Mouse (Mus musculus): ENCODE data around the gene Xpc. TPM values are rescaled to one million over a fixed set of nuclear protein-coding genes. Genes with fewer than 3 reads are reported as not detected.
A peak's percentile ranks its signal among the peaks of the same experiment; 100 is the strongest.

The Xpc gene
- polyA plus RNA-seq, 1 experiment: 7.4 TPM

DNA sequence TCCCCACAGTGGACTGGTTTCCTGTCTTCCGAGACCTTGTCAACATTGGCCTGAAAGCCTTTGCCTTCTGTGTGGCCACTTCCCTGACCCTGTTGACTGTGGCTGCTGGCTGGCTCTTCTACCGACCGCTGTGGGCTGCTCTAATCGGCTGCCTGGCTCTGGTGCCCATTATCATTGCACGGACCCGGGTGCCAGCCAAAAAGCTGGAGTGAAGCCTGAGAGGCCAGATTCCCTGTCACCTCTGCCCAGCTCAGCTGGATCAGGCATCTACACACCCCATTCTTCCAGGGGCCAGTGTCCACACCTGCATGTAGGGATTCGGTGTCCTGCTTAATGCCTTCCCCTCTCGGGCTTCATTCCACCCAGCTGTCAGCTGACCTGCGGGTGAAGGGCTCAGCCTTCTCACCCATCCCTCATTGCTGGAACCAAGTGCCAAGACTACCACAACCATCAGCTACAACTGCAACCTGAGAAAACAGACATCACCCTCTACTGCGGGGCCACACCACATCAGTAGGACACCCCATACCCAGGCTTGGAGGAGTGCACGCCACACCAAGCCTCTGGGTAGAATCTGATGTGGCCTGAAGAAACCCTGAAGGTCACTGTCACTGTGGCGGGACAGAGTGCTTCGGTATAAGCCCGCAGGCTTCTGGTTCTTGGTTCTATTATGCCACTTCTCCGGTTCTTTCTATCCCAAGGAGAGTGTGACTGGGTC lies 28.8 kb downstream of the Xpc start:
- Histone ChIP-seq H3ac (ENCODE audit: control insufficient read depth, insufficient read length) (no peak overlapping the region), H3K79me2 (ENCODE audit: control insufficient read depth, insufficient read depth) (no peaks in the 10 kb centered on the region), H3K4me3 (no peak overlapping the region), H3K36me3 (ENCODE audit: control insufficient read depth, insufficient read depth) (peaks cover 26% of the 10 kb centered on the region), H3K4me2 (ENCODE audit: low read depth) (no peak overlapping the region), H3K27me3 (ENCODE audit: control insufficient read depth, insufficient read depth, insufficient read length) (no peaks in the 10 kb centered on the region)
- TF ChIP-seq POLR2AphosphoS2 (IDR thresholded peaks at IDR 0.05; ENCODE audit: insufficient read length, low read depth) (no peak), POLR2A (IDR thresholded peaks at IDR 0.05; ENCODE audit: insufficient read length, low read depth) (no peak), USF1 (IDR thresholded peaks at IDR 0.05; ENCODE audit: low read depth) (no peak), MYOG (IDR thresholded peaks at IDR 0.05; ENCODE audit: control insufficient read depth in 1 of 3, insufficient read depth in 1 of 3, insufficient read length in 2 of 3, low read depth in 2 of 3) (no peak), REST (IDR thresholded peaks at IDR 0.05; ENCODE audit: insufficient read depth, insufficient read length) (no peak), TCF3 (IDR thresholded peaks at IDR 0.05; ENCODE audit: insufficient read length, low read depth) (no peak), MAX (IDR thresholded peaks at IDR 0.05; ENCODE audit: low read depth) (no peak), MYOD1 (IDR thresholded peaks at IDR 0.05; ENCODE audit: control insufficient read depth in 1 of 3, insufficient read length in 2 of 3, low read depth in 2 of 3) (no peak), CEBPB (IDR thresholded peaks at IDR 0.05; ENCODE audit: insufficient read depth, poor library complexity, severe bottlenecking) (no peak), E2F4 (IDR thresholded peaks at IDR 0.05; ENCODE audit: insufficient read depth) (no peak), TCF12 (IDR thresholded peaks at IDR 0.05; ENCODE audit: insufficient read depth, poor library complexity, severe bottlenecking) (no peak), SRF (IDR thresholded peaks at IDR 0.05; ENCODE audit: control insufficient read depth, insufficient read length, low read depth) (no peak)

DNA sequence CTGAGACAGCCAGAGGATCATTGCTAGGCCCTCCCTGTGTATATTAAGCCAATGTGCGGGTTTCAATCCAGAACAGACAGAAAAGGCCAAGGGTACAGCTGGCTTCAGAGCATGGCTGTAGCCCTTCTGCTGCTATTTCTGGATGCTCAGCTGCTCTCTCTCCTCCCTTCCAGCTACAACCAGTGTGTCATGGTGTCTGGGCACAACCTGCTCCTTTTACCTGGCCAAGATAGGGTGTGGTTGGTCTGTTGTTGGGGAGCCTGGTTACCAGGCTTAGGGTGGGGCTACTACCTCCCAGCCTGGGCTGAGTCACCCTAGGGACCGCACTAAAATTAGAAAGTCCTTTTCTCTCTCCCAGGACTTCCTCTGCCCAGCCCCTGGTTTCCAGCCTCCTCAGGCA lies 32.3 kb downstream of the Xpc start:
- Histone ChIP-seq H3K36me3 (ENCODE audit: control insufficient read depth, insufficient read depth) (peaks cover 46% of the 10 kb centered on the region), H3ac (ENCODE audit: control insufficient read depth, insufficient read length) (no peak overlapping the region), H3K79me2 (ENCODE audit: control insufficient read depth, insufficient read depth) (no peaks in the 10 kb centered on the region), H3K27me3 (ENCODE audit: control insufficient read depth, insufficient read depth, insufficient read length) (no peaks in the 10 kb centered on the region), H3K4me2 (ENCODE audit: low read depth) (peak overlapping the region; percentile 19), H3K4me3 (no peak overlapping the region)
- TF ChIP-seq REST (IDR thresholded peaks at IDR 0.05; ENCODE audit: insufficient read depth, insufficient read length) (no peak), POLR2A (IDR thresholded peaks at IDR 0.05; ENCODE audit: insufficient read length, low read depth) (no peak), POLR2AphosphoS2 (IDR thresholded peaks at IDR 0.05; ENCODE audit: insufficient read length, low read depth) (no peak), CEBPB (IDR thresholded peaks at IDR 0.05; ENCODE audit: insufficient read depth, poor library complexity, severe bottlenecking) (no peak), USF1 (IDR thresholded peaks at IDR 0.05; ENCODE audit: low read depth) (no peak), MYOG (IDR thresholded peaks at IDR 0.05; ENCODE audit: control insufficient read depth in 1 of 3, insufficient read depth in 1 of 3, insufficient read length in 2 of 3, low read depth in 2 of 3) (peak in 2 of 3 experiments; percentile 79 to 82), TCF3 (IDR thresholded peaks at IDR 0.05; ENCODE audit: insufficient read length, low read depth) (no peak), SRF (IDR thresholded peaks at IDR 0.05; ENCODE audit: control insufficient read depth, insufficient read length, low read depth) (no peak), MYOD1 (IDR thresholded peaks at IDR 0.05; ENCODE audit: control insufficient read depth in 1 of 3, insufficient read length in 2 of 3, low read depth in 2 of 3) (peak; percentile 20 to 75 (median 34)), TCF12 (IDR thresholded peaks at IDR 0.05; ENCODE audit: insufficient read depth, poor library complexity, severe bottlenecking) (peak; percentile 8), E2F4 (IDR thresholded peaks at IDR 0.05; ENCODE audit: insufficient read depth) (no peak), MAX (IDR thresholded peaks at IDR 0.05; ENCODE audit: low read depth) (no peak)

DNA sequence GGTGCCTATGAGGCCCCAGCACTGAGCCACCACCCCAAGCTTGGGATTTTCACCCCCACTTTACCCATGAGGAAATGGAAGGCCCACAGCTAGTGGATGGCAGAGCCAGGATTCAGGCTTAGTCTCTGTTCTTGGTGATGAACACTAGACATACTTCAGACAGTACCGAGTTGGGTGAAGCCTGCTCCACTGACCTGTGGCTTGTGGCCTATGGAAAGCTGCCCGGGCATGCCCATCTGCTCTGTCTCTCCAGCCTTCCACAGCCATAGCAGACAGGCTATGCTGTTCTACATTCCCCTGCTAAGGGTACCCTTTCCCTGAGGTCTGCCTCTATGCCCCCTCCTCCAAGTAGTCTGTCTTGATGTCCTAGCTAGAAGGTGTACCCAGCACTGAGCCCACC lies 39.1 kb downstream of the Xpc start:
- TF ChIP-seq MYOG (IDR thresholded peaks at IDR 0.05; ENCODE audit: control insufficient read depth in 1 of 3, insufficient read depth in 1 of 3, insufficient read length in 2 of 3, low read depth in 2 of 3) (no peak), E2F4 (IDR thresholded peaks at IDR 0.05; ENCODE audit: insufficient read depth) (no peak), CEBPB (IDR thresholded peaks at IDR 0.05; ENCODE audit: insufficient read depth, poor library complexity, severe bottlenecking) (no peak), POLR2AphosphoS2 (IDR thresholded peaks at IDR 0.05; ENCODE audit: insufficient read length, low read depth) (peak; percentile 29), SRF (IDR thresholded peaks at IDR 0.05; ENCODE audit: control insufficient read depth, insufficient read length, low read depth) (no peak), USF1 (IDR thresholded peaks at IDR 0.05; ENCODE audit: low read depth) (no peak), REST (IDR thresholded peaks at IDR 0.05; ENCODE audit: insufficient read depth, insufficient read length) (no peak), TCF3 (IDR thresholded peaks at IDR 0.05; ENCODE audit: insufficient read length, low read depth) (no peak), MYOD1 (IDR thresholded peaks at IDR 0.05; ENCODE audit: control insufficient read depth in 1 of 3, insufficient read length in 2 of 3, low read depth in 2 of 3) (peak in 1 of 3 experiments; percentile 8), MAX (IDR thresholded peaks at IDR 0.05; ENCODE audit: low read depth) (no peak)
- H3ac ChIP-seq (ENCODE audit: control insufficient read depth, insufficient read length): no peak overlapping the region
- no peak overlapping the region for H3K4me3 ChIP-seq
- no peaks in the 10 kb centered on the region for H3K27me3 ChIP-seq (ENCODE audit: control insufficient read depth, insufficient read depth, insufficient read length)
- peak overlapping the region; percentile 91 for H3K4me2 ChIP-seq (ENCODE audit: low read depth)
- H3K79me2 ChIP-seq (ENCODE audit: control insufficient read depth, insufficient read depth): peaks cover 50% of the 10 kb centered on the region
- peaks cover 29% of the 10 kb centered on the region for H3K36me3 ChIP-seq (ENCODE audit: control insufficient read depth, insufficient read depth)

DNA sequence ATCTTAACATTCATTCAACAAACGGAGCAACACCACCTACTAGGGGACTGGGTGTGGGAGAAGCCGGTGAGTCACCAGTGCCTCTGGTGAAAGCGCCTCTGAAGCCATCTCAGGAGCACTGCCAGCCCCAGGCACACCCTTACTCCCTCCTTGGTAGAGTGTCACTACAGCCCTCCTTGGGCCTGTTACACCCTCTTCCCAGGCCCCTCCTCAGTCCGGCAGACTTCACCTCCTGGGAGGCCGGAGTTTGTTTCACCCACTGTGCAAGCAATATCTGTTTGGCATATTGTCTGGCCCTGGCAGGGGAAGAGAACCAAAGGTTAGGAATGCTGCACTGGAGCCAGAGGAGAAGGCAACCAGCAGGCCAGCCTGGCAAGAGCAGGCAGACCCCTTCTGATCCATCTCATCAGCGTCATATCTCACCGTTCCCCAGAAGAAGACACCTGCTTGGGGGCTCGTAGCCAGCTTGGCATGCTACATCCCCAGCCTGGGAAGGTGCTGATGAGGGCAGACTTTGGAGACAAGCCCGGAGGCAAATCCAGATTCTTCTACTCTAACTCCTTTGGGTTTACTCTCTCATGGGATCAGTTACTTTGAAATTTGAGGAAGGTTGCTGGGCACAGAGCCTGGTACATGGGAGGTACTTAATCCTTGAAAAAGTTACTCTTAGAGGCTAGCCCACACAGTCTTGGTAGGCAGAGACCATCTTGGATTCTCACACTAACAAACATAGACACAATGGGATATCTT lies 41.1 kb downstream of the Xpc start:
- Histone ChIP-seq H3K36me3 (ENCODE audit: control insufficient read depth, insufficient read depth) (peaks cover 19% of the 10 kb centered on the region), H3K79me2 (ENCODE audit: control insufficient read depth, insufficient read depth) (peaks cover 55% of the 10 kb centered on the region), H3K4me3 (peak overlapping the region; percentile 93), H3K4me2 (ENCODE audit: low read depth) (peak overlapping the region; percentile 91), H3ac (ENCODE audit: control insufficient read depth, insufficient read length) (peak overlapping the region; percentile 30), H3K27me3 (ENCODE audit: control insufficient read depth, insufficient read depth, insufficient read length) (no peaks in the 10 kb centered on the region)
- TF ChIP-seq E2F4 (IDR thresholded peaks at IDR 0.05; ENCODE audit: insufficient read depth) (no peak), REST (IDR thresholded peaks at IDR 0.05; ENCODE audit: insufficient read depth, insufficient read length) (no peak), MYOG (IDR thresholded peaks at IDR 0.05; ENCODE audit: control insufficient read depth in 1 of 3, insufficient read depth in 1 of 3, insufficient read length in 2 of 3, low read depth in 2 of 3) (no peak), MYOD1 (IDR thresholded peaks at IDR 0.05; ENCODE audit: control insufficient read depth in 1 of 3, insufficient read length in 2 of 3, low read depth in 2 of 3) (no peak), POLR2AphosphoS2 (IDR thresholded peaks at IDR 0.05; ENCODE audit: insufficient read length, low read depth) (peak; percentile 20), USF1 (IDR thresholded peaks at IDR 0.05; ENCODE audit: low read depth) (no peak), POLR2A (IDR thresholded peaks at IDR 0.05; ENCODE audit: insufficient read length, low read depth) (no peak), TCF3 (IDR thresholded peaks at IDR 0.05; ENCODE audit: insufficient read length, low read depth) (no peak), SRF (IDR thresholded peaks at IDR 0.05; ENCODE audit: control insufficient read depth, insufficient read length, low read depth) (no peak)
